Mouse (Mus musculus): Measurements from ENCODE around the gene Slc22a6. TPM values are rescaled to one million over a fixed set of nuclear protein-coding genes. Genes with fewer than 3 reads are reported as not detected.
A peak's percentile ranks its signal among the peaks of the same experiment; 100 is the strongest.

Slc22a6 gene
- not detected for total RNA-seq (2021)
- long read RNA-seq, experiment 1: 0 reads
- long read RNA-seq, experiment 2: 0 reads

- intact Hi-C loops (cut with DNase I): no loop called here
- DNase-seq: no peak
Observed at GRCm38 (mm10) chr19:8617904-8618303, at the start of gene Slc22a6. Slc22a6 (plus strand) TSS chr19:8618039.

GRCm38 (mm10) chr19:8569453-8569863, 48.4 kb upstream of the Slc22a6 start:
- no peak for DNase-seq
- intact Hi-C loops (cut with DNase I): no loop called here

GRCm38 (mm10) chr19:8570341-8571040, 47.3 kb upstream of the Slc22a6 start:
- no peak for DNase-seq
- intact Hi-C loops (cut with DNase I): no loop called here

- DNase-seq: no peak
- intact Hi-C loops (cut with DNase I): no loop called here
Observed at GRCm38 (mm10) chr19:8571746-8572145, 46.1 kb upstream of the Slc22a6 start.

GRCm38 (mm10) chr19:8572485-8572884, 45.4 kb upstream of the Slc22a6 start:
- intact Hi-C loops (cut with DNase I): no loop called here
- no peak for DNase-seq

GRCm38 (mm10) chr19:8577432-8577831, 40.4 kb upstream of the Slc22a6 start:
- DNase-seq: no peak
- intact Hi-C loops (cut with DNase I): no loop called here

- peak in 1 of 2 experiments; percentile 27 for DNase-seq
Observed at GRCm38 (mm10) chr19:8578293-8578969, 39.4 kb upstream of the Slc22a6 start.

GRCm38 (mm10) chr19:8578970-8579342, 38.9 kb upstream of the Slc22a6 start:
- intact Hi-C loops (cut with DNase I): loop anchor here (2.0 kb wide), 1 partner anchor 104 kb away; no protein-coding TSS in a partner anchor
- DNase-seq: no peak

More at GRCm38 (mm10) chr19:8578293-8578969, 39.4 kb upstream of the Slc22a6 start:
- intact Hi-C loops (cut with DNase I): loop anchor here (2.0 kb wide), 1 partner anchor 104 kb away; no protein-coding TSS in a partner anchor

GRCm38 (mm10) chr19:8585298-8585697, 32.5 kb upstream of the Slc22a6 start:
- intact Hi-C loops (cut with DNase I): no loop called here
- DNase-seq: no peak

GRCm38 (mm10) chr19:8585899-8586298, 31.9 kb upstream of the Slc22a6 start:
- intact Hi-C loops (cut with DNase I): no loop called here
- no peak for DNase-seq

- intact Hi-C loops (cut with DNase I): no loop called here
- DNase-seq: no peak
Observed at GRCm38 (mm10) chr19:8586350-8586749, 31.5 kb upstream of the Slc22a6 start.

- no peak for DNase-seq
- intact Hi-C loops (cut with DNase I): no loop called here
Observed at GRCm38 (mm10) chr19:8587315-8587714, 30.5 kb upstream of the Slc22a6 start.

GRCm38 (mm10) chr19:8590954-8591353, 26.9 kb upstream of the Slc22a6 start, which contains the start of gene Slc22a8:
Slc22a8 (plus strand) TSS chr19:8591254.
- intact Hi-C loops (cut with DNase I): no loop called here

GRCm38 (mm10) chr19:8592155-8592554, 25.7 kb upstream of the Slc22a6 start:
- intact Hi-C loops (cut with DNase I): no loop called here

More at GRCm38 (mm10) chr19:8590954-8591353, 26.9 kb upstream of the Slc22a6 start, which contains the start of gene Slc22a8:
- DNase-seq: no peak

GRCm38 (mm10) chr19:8592873-8593408, 24.9 kb upstream of the Slc22a6 start:
- no peak for DNase-seq
- intact Hi-C loops (cut with DNase I): no loop called here

More at GRCm38 (mm10) chr19:8592155-8592554, 25.7 kb upstream of the Slc22a6 start:
- no peak for DNase-seq

- intact Hi-C loops (cut with DNase I): no loop called here
Observed at GRCm38 (mm10) chr19:8593833-8594232, 24.0 kb upstream of the Slc22a6 start.

GRCm38 (mm10) chr19:8594518-8594917, 23.3 kb upstream of the Slc22a6 start:
- intact Hi-C loops (cut with DNase I): no loop called here
- no peak for DNase-seq

More at GRCm38 (mm10) chr19:8593833-8594232, 24.0 kb upstream of the Slc22a6 start:
- no peak for DNase-seq

- no peak for DNase-seq
- intact Hi-C loops (cut with DNase I): no loop called here
Observed at GRCm38 (mm10) chr19:8597269-8597668, 20.6 kb upstream of the Slc22a6 start.

GRCm38 (mm10) chr19:8599229-8599628, 18.6 kb upstream of the Slc22a6 start:
- intact Hi-C loops (cut with DNase I): no loop called here
- no peak for DNase-seq

GRCm38 (mm10) chr19:8601922-8602321, 15.9 kb upstream of the Slc22a6 start:
- intact Hi-C loops (cut with DNase I): no loop called here
- DNase-seq: no peak

- DNase-seq: no peak
- intact Hi-C loops (cut with DNase I): no loop called here
Observed at GRCm38 (mm10) chr19:8602914-8603313, 14.9 kb upstream of the Slc22a6 start.

Data from gastrocnemius, postnatal 36 days (tissue).